Mouse (Mus musculus): ENCODE data around the gene Vwf.

GRCm38 (mm10) chr6:125528614-125529200 is 17.9 kb upstream of the Vwf start:
- TF ChIP-seq POLR2A (IDR thresholded peaks at IDR 0.05; ENCODE audit: low read depth, low read length) (no peak), CTCF (IDR thresholded peaks at IDR 0.05; ENCODE audit: extremely low read depth, insufficient read length, insufficient replicate concordance, low read depth, low read length) (no peak)
